Mouse (Mus musculus): ENCODE measurements at regions not wholly inside any gene's neighbourhood (a gene's known extent, or its start where the extent isn't known, plus 50 kb on each side); places are given as distances from the start of the nearest gene placed in this dataset.
"Not testable (repeated sequence)": the region's sequence is repeated elsewhere in the genome, so short reads cannot be mapped to it uniquely, and the experiment has no call there.

- H3K4me3 ChIP-seq = no peak overlapping the region
- H3K4me1 ChIP-seq = no peaks in the 10 kb centered on the region
- no peak overlapping the region for H3K4me2 ChIP-seq
- H3K36me3 ChIP-seq = no peaks in the 10 kb centered on the region
- no peak overlapping the region for H3K27ac ChIP-seq
- no peak for ATAC-seq (ENCODE audit: borderline replicate concordance, extremely low read depth, low FRiP score, low TSS enrichment)
- H3K27me3 ChIP-seq = no peaks in the 10 kb centered on the region
- no peak overlapping the region for H3K9ac ChIP-seq
- H3K9me3 ChIP-seq = no peaks in the 10 kb centered on the region
- WGBS = 75% methylated on average over 8 of the region's 8 CpGs
Observed at GRCm38 (mm10) chr4:97509576-97509975, 263.0 kb upstream of the Nfia start.

- Histone ChIP-seq H3K36me3 (no peaks in the 10 kb centered on the region), H3K27ac (no peak overlapping the region), H3K4me2 (no peak overlapping the region), H3K27me3 (no peaks in the 10 kb centered on the region), H3K4me3 (no peak overlapping the region), H3K4me1 (no peaks in the 10 kb centered on the region), H3K9me3 (no peaks in the 10 kb centered on the region), H3K9ac (no peak overlapping the region)
- no peak for ATAC-seq (ENCODE audit: borderline replicate concordance, extremely low read depth, low FRiP score, low TSS enrichment)
- WGBS = 54% methylated on average over 1 of the region's 1 CpGs
Observed at GRCm38 (mm10) chr4:97505734-97506133, 266.8 kb upstream of the Nfia start.

- H3K27me3 ChIP-seq = no peaks in the 10 kb centered on the region
- H3K4me2 ChIP-seq = no peak overlapping the region
- 20% methylated on average over 2 of the region's 2 CpGs for WGBS
- ATAC-seq (ENCODE audit: borderline replicate concordance, extremely low read depth, low FRiP score, low TSS enrichment) = no peak
- H3K9me3 ChIP-seq = no peaks in the 10 kb centered on the region
- H3K4me1 ChIP-seq = no peaks in the 10 kb centered on the region
- no peak overlapping the region for H3K27ac ChIP-seq
- H3K36me3 ChIP-seq = no peaks in the 10 kb centered on the region
- H3K4me3 ChIP-seq = no peak overlapping the region
- no peak overlapping the region for H3K9ac ChIP-seq
Observed at GRCm38 (mm10) chr4:97491248-97491804, 281.2 kb upstream of the Nfia start.

GRCm38 (mm10) chr4:97486354-97486753, 286.2 kb upstream of the Nfia start:
- no peak; the same call in 1 of the 2 replicates for ATAC-seq (ENCODE audit: borderline replicate concordance, extremely low read depth, low FRiP score, low TSS enrichment)
- WGBS = 25% methylated on average over 10 of the region's 10 CpGs
- H3K4me2 ChIP-seq = no peak overlapping the region

GRCm38 (mm10) chr4:97485225-97485624, 287.3 kb upstream of the Nfia start:
- H3K27me3 ChIP-seq = no peaks in the 10 kb centered on the region
- H3K4me2 ChIP-seq = no peak overlapping the region
- no peaks in the 10 kb centered on the region for H3K4me1 ChIP-seq
- no peak overlapping the region for H3K9ac ChIP-seq
- 81% methylated on average over 3 of the region's 3 CpGs for WGBS
- H3K36me3 ChIP-seq = no peaks in the 10 kb centered on the region
- H3K4me3 ChIP-seq = no peak overlapping the region
- H3K9me3 ChIP-seq = no peaks in the 10 kb centered on the region
- no peak overlapping the region for H3K27ac ChIP-seq
- ATAC-seq (ENCODE audit: borderline replicate concordance, extremely low read depth, low FRiP score, low TSS enrichment) = no peak

More at GRCm38 (mm10) chr4:97486354-97486753, 286.2 kb upstream of the Nfia start:
- Histone ChIP-seq H3K4me1 (no peaks in the 10 kb centered on the region), H3K9ac (no peak overlapping the region), H3K9me3 (no peaks in the 10 kb centered on the region), H3K27me3 (no peaks in the 10 kb centered on the region), H3K27ac (no peak overlapping the region), H3K4me3 (no peak overlapping the region), H3K36me3 (no peaks in the 10 kb centered on the region)

GRCm38 (mm10) chr4:97482701-97483246, 289.8 kb upstream of the Nfia start:
- Histone ChIP-seq H3K27me3 (no peaks in the 10 kb centered on the region), H3K4me2 (no peak overlapping the region), H3K27ac (no peak overlapping the region), H3K4me1 (no peaks in the 10 kb centered on the region), H3K4me3 (no peak overlapping the region), H3K9me3 (no peaks in the 10 kb centered on the region), H3K36me3 (no peaks in the 10 kb centered on the region), H3K9ac (no peak overlapping the region)
- no peak for ATAC-seq (ENCODE audit: borderline replicate concordance, extremely low read depth, low FRiP score, low TSS enrichment)
- 48% methylated on average over 10 of the region's 10 CpGs for WGBS

- Histone ChIP-seq H3K4me2 (no peak overlapping the region), H3K36me3 (no peaks in the 10 kb centered on the region), H3K4me1 (peaks cover 7% of the 10 kb centered on the region), H3K4me3 (no peak overlapping the region), H3K9ac (no peak overlapping the region), H3K9me3 (no peaks in the 10 kb centered on the region), H3K27me3 (no peaks in the 10 kb centered on the region), H3K27ac (no peak overlapping the region)
- no peak for ATAC-seq (ENCODE audit: borderline replicate concordance, extremely low read depth, low FRiP score, low TSS enrichment)
- WGBS = 88% methylated on average over 3 of the region's 3 CpGs
Observed at GRCm38 (mm10) chr4:97481836-97482235, 290.7 kb upstream of the Nfia start.

GRCm38 (mm10) chr4:97476571-97477190, 293.7 kb upstream of the Gm10192 start:
- no peak overlapping the region for H3K4me3 ChIP-seq
- H3K9ac ChIP-seq = no peak overlapping the region
- H3K9me3 ChIP-seq = no peaks in the 10 kb centered on the region
- no peak overlapping the region; the same call in 1 of the 2 replicates for H3K4me2 ChIP-seq
- peak overlapping the region; percentile 20 for H3K27ac ChIP-seq
- peaks cover 12% of the 10 kb centered on the region for H3K4me1 ChIP-seq
- H3K36me3 ChIP-seq = no peaks in the 10 kb centered on the region
- peak; percentile 93 for ATAC-seq (ENCODE audit: borderline replicate concordance, extremely low read depth, low FRiP score, low TSS enrichment)
- no peaks in the 10 kb centered on the region for H3K27me3 ChIP-seq
- 15% methylated on average over 3 of the region's 3 CpGs for WGBS

- peaks cover 12% of the 10 kb centered on the region for H3K4me1 ChIP-seq
- not testable (repeated sequence) for H3K4me2 ChIP-seq; H3K27me3 ChIP-seq; H3K36me3 ChIP-seq; ATAC-seq (ENCODE audit: borderline replicate concordance, extremely low read depth, low FRiP score, low TSS enrichment); H3K9ac ChIP-seq; H3K27ac ChIP-seq; H3K4me3 ChIP-seq; H3K9me3 ChIP-seq
- WGBS = 90% methylated on average over 8 of the region's 8 CpGs
Observed at GRCm38 (mm10) chr4:97473492-97473891, 290.5 kb upstream of the Gm10192 start.

GRCm38 (mm10) chr4:97465932-97466666, 283.1 kb upstream of the Gm10192 start:
- Histone ChIP-seq H3K4me2 (no peak overlapping the region), H3K27me3 (no peaks in the 10 kb centered on the region), H3K27ac (0 out of 2 replicates have a peak overlapping the region, but pooled peaks have one; percentile 47), H3K4me3 (no peak overlapping the region), H3K9ac (no peak overlapping the region), H3K9me3 (no peaks in the 10 kb centered on the region), H3K36me3 (no peaks in the 10 kb centered on the region), H3K4me1 (no peaks in the 10 kb centered on the region)
- peak; percentile 55; the same call in 1 of the 2 replicates for ATAC-seq (ENCODE audit: borderline replicate concordance, extremely low read depth, low FRiP score, low TSS enrichment)
- 44% methylated on average over 6 of the region's 6 CpGs for WGBS

- peak overlapping the region; percentile 47; the same call in 1 of the 2 replicates for H3K27ac ChIP-seq
- no peak overlapping the region for H3K9ac ChIP-seq
- no peaks in the 10 kb centered on the region for H3K27me3 ChIP-seq
- no peak overlapping the region for H3K4me2 ChIP-seq
- H3K4me1 ChIP-seq = no peaks in the 10 kb centered on the region
- no peak overlapping the region for H3K4me3 ChIP-seq
- no peak for ATAC-seq (ENCODE audit: borderline replicate concordance, extremely low read depth, low FRiP score, low TSS enrichment)
- H3K36me3 ChIP-seq = no peaks in the 10 kb centered on the region
- H3K9me3 ChIP-seq = no peaks in the 10 kb centered on the region
Observed at GRCm38 (mm10) chr4:97465517-97465916, 282.6 kb upstream of the Gm10192 start.

GRCm38 (mm10) chr4:97461177-97461576, 278.2 kb upstream of the Gm10192 start:
- WGBS = 97% methylated on average over 1 of the region's 1 CpGs
- H3K9ac ChIP-seq = no peak overlapping the region

More at GRCm38 (mm10) chr4:97461177-97461576, 278.2 kb upstream of the Gm10192 start:
- Histone ChIP-seq H3K4me1 (no peaks in the 10 kb centered on the region), H3K27ac (no peak overlapping the region), H3K9me3 (no peaks in the 10 kb centered on the region), H3K4me3 (no peak overlapping the region), H3K36me3 (no peaks in the 10 kb centered on the region), H3K4me2 (no peak overlapping the region), H3K27me3 (no peaks in the 10 kb centered on the region)
- ATAC-seq (ENCODE audit: borderline replicate concordance, extremely low read depth, low FRiP score, low TSS enrichment) = no peak
